Mouse (Mus musculus) E14TG2a.4 (cell line): ENCODE results near the gene Gm49337.

Source experiments
- CTCF ChIP-seq: conservative IDR thresholded peaks from 2 replicates; pipeline ENCODE4 v1.5.1; 2014; ENCODE audit warnings: low read length
- NANOG ChIP-seq: IDR thresholded peaks from 2 replicates; pipeline ENCODE4 v1.6.1; 2014; ENCODE audit warnings: borderline replicate concordance, low read length, mixed read lengths
- POU5F1 ChIP-seq: IDR thresholded peaks from 2 replicates; pipeline ENCODE4 v1.6.1; 2014; ENCODE audit warnings: low read length, borderline replicate concordance

GRCm38 (mm10) chr4:116244240-116244639 is 71.1 kb downstream of the Gm49337 start:
- TF ChIP-seq CTCF (no peak), NANOG (no peak), POU5F1 (no peak)
